Mouse (Mus musculus) heart, postnatal 0 days (tissue): ENCODE measurements around the gene Tmsb10.

Experiments used
- CTCF ChIP-seq: IDR thresholded peaks from 2 replicates; pipeline ENCODE4 v1.5.1; 2016; ENCODE audit warnings: antibody characterized with exemption, control low read depth, low read depth
- EP300 ChIP-seq: IDR thresholded peaks from 2 replicates; pipeline ENCODE4 v1.6.1; 2016; ENCODE audit warnings: antibody characterized with exemption, low read depth

GRCm38 (mm10) chr6:72959175-72959574 is 627 bp upstream of the Tmsb10 start:
- no peak for TF ChIP-seq CTCF
- TF ChIP-seq EP300, result no peak
